ENCODE assay signal across 12 mouse cellular contexts in genomic region chr17:35325124-35325523, GRCm38 (mm10). TPM values are rescaled to one million over a fixed set of nuclear protein-coding genes. Genes with fewer than 3 reads are reported as not detected.
A peak's percentile ranks its signal among the peaks of the same experiment; 100 is the strongest.
DNase-seq lines count a peak whose midpoint lies in the region; ATAC-seq and TF ChIP-seq lines count a peak whose summit lies in the region.
"Not testable (repeated sequence)": the region's sequence is repeated elsewhere in the genome, so short reads cannot be mapped to it uniquely, and the experiment has no call there.
"Had no signal": no experiment of that assay in that cellular context is flagged by ENCODE, and none has a peak within 500 bp of the region (broad histone marks: within the 10 kb centered on the region; RNA-seq: fewer than 3 reads in every experiment).

No protein-coding gene starts in this region.

- peak; percentile 25 for TF ChIP-seq RAD21 in CH12.LX (IDR thresholded peaks at IDR 0.05; ENCODE audit: low read depth, low read length)

- dilution Hi-C loops in CH12.LX (cut with MboI; ENCODE audit: extremely low pct_ligation_motif_present, extremely low pct_unique_long_range_greater_than_20kb, low sequenced_read_pairs) = not testable (repeated sequence)

- TF ChIP-seq CTCF in CH12.LX (conservative IDR thresholded peaks at IDR 0.05 in 1 of 2, IDR thresholded peaks at IDR 0.05 in 1 of 2; ENCODE audit: low read depth in 2 of 2, low read length in 2 of 2) = peak in 1 of 2 experiments; percentile 52; a peak in 2 of 4 replicates
- TF ChIP-seq CTCF in intestine, postnatal 0 days (IDR thresholded peaks at IDR 0.05; ENCODE audit: low read depth) = peak; percentile 67
- TF ChIP-seq CTCF in liver, embryonic 14.5 days (IDR thresholded peaks at IDR 0.05; ENCODE audit: low read depth) = peak; percentile 56
- TF ChIP-seq CTCF in thymus, adult 2 months (IDR thresholded peaks at IDR 0.05; ENCODE audit: borderline replicate concordance, control insufficient read depth, extremely low read depth, insufficient read depth, low read length, poor library complexity) = peak; percentile 59

- not testable (repeated sequence) for TF ChIP-seq POLR2A in CH12.LX (IDR thresholded peaks at IDR 0.05; ENCODE audit: low read depth, low read length); thymus, adult 2 months (IDR thresholded peaks at IDR 0.05; ENCODE audit: control insufficient read depth, extremely low read depth, insufficient read depth, low read length, poor library complexity)

- not testable (repeated sequence) for TF ChIP-seq EP300 in CH12.LX (IDR thresholded peaks at IDR 0.05; ENCODE audit: low read length); liver, embryonic 14.5 days (IDR thresholded peaks at IDR 0.05; ENCODE audit: low read depth)

- not testable (repeated sequence) for H3K36me3 ChIP-seq in CH12.LX (replicated peaks in 1 of 2; ENCODE audit: control insufficient read depth in 1 of 2, insufficient read depth in 1 of 2, low read length in 1 of 2); intestine, postnatal 0 days (ENCODE audit: control insufficient read depth, insufficient read depth); liver, embryonic 14.5 days (replicated peaks; ENCODE audit: control insufficient read depth, insufficient read depth, low read depth); thymus, adult 2 months (ENCODE audit: control insufficient read depth, insufficient read depth, low read length)

- not testable (repeated sequence) for DNase-seq in CH12.LX (ENCODE audit: extremely low read depth); liver, embryonic 14.5 days (ENCODE audit: low read depth in 3 of 3, low spot score in 3 of 3); thymus, adult 2 months
- DNase-seq in heart, adult 11 months = peak; percentile 27
- peak; percentile 58 for DNase-seq in naive thymus-derived CD4-positive, alpha-beta T cell, adult 2 months (ENCODE audit: low read depth)

- H3K27me3 ChIP-seq in CH12.LX (replicated peaks) = peaks cover 13% of the 10 kb centered on the region
- H3K27me3 ChIP-seq in intestine, postnatal 0 days (replicated peaks; ENCODE audit: control insufficient read depth, insufficient read depth, low read length); thymus, adult 2 months (ENCODE audit: control insufficient read depth, insufficient read depth, low read length): not testable (repeated sequence)
- H3K27me3 ChIP-seq in liver, embryonic 14.5 days (ENCODE audit: control insufficient read depth, insufficient read depth, low read length) = peaks cover 13% of the 10 kb centered on the region

- not testable (repeated sequence) for H3K79me2 ChIP-seq in CH12.LX (replicated peaks; ENCODE audit: control insufficient read depth, extremely low read depth, insufficient read depth, poor library complexity, severe bottlenecking)

- not testable (repeated sequence) for H3K9ac ChIP-seq in CH12.LX (ENCODE audit: insufficient read depth, low read depth); intestine, postnatal 0 days (ENCODE audit: low read depth, low read length); liver, embryonic 14.5 days (replicated peaks)

- not testable (repeated sequence) for H3K4me2 ChIP-seq in CH12.LX (ENCODE audit: insufficient read depth, low read depth, poor library complexity, severe bottlenecking); intestine, postnatal 0 days (replicated peaks; ENCODE audit: low read depth); liver, embryonic 14.5 days (ENCODE audit: low read depth)

- ATAC-seq in common myeloid progenitor, adult 5-6 weeks (replicated peaks; ENCODE audit: low read depth, poor library complexity, severe bottlenecking) = peak; percentile 63; the same call in 1 of the 2 replicates
- not testable (repeated sequence) for ATAC-seq in intestine, postnatal 0 days; liver, embryonic 14.5 days (ENCODE audit: insufficient read depth)

- H3K27ac ChIP-seq in CH12.LX (ENCODE audit: insufficient read depth, low read depth); intestine, postnatal 0 days (ENCODE audit: low read depth, low read length); liver, embryonic 14.5 days; thymus, adult 2 months (ENCODE audit: control insufficient read depth, insufficient read depth, low read length): not testable (repeated sequence)

- H3K4me3 ChIP-seq in CH12.LX (replicated peaks in 1 of 3; ENCODE audit: low read depth in 2 of 3, low read length in 2 of 3, poor library complexity in 1 of 3); intestine, postnatal 0 days (ENCODE audit: low read depth, low read length); liver, embryonic 14.5 days (ENCODE audit: insufficient read depth in 1 of 2, low read depth in 2 of 2, low read length in 2 of 2); thymus, adult 2 months (ENCODE audit: control insufficient read depth, insufficient read depth, low read length): not testable (repeated sequence)

- WGBS in intestine, postnatal 0 days = 78% methylated on average over 1 of the region's 1 CpGs
- WGBS in liver, embryonic 14.5 days (ENCODE audit: insufficient replicate concordance) = 30% methylated on average over 1 of the region's 1 CpGs
- WGBS in thymus, adult 2 months = 61% methylated on average over 1 of the region's 1 CpGs

- not testable (repeated sequence) for H3K4me1 ChIP-seq in CH12.LX (ENCODE audit: control insufficient read depth in 1 of 2, insufficient read depth in 2 of 2); intestine, postnatal 0 days (replicated peaks; ENCODE audit: control insufficient read depth, insufficient read depth, low read length); liver, embryonic 14.5 days (replicated peaks; ENCODE audit: control insufficient read depth in 2 of 2, insufficient read depth in 2 of 2, low read length in 1 of 2)
- peaks cover 23% of the 10 kb centered on the region for H3K4me1 ChIP-seq in thymus, adult 2 months (replicated peaks; ENCODE audit: control insufficient read depth, insufficient read depth, low read length)

- H3K9me3 ChIP-seq in CH12.LX (replicated peaks; ENCODE audit: low read length); intestine, postnatal 0 days (ENCODE audit: control insufficient read depth); liver, embryonic 14.5 days (ENCODE audit: control insufficient read depth, low read length): not testable (repeated sequence)

- in situ Hi-C loops in CH12.LX (cut with MboI; ENCODE audit: low pct_ligation_motif_present, low pct_unique_long_range_greater_than_20kb, low sequenced_read_pairs) = loop anchor here (10.0 kb wide), 1 partner anchor 760 kb away; no protein-coding TSS in a partner anchor

TF ChIP-seq in CH12.LX, 34 proteins besides CTCF, POLR2A, EP300 and RAD21:
- TF ChIP-seq SMC3 (IDR thresholded peaks at IDR 0.05; ENCODE audit: low read depth, low read length) = peak; percentile 25
TF ChIP-seq in CH12.LX: peak in this region for 1; not testable (repeated sequence) for 33.

RNA-seq across cellular contexts. Expression of gene H2-Q1, which starts 4.9 kb away (rescaled TPM):
- total RNA-seq in CH12.LX (2012; rRNA removed) (24.3 and 31.8 TPM in 2 replicates), CH12.LX (2014; rRNA removed) (2.2 and 2.4 TPM in 2 replicates)
- 10.1 and 13.9 TPM in 2 replicates for polyA plus RNA-seq in CH12.LX (2012; ENCODE audit: insufficient read length, low read depth)
- 0.05 TPM in 1 of 2 replicates, not detected in the other for total RNA-seq in common myeloid progenitor, adult 5-6 weeks (2017)
- polyA plus RNA-seq in intestine, postnatal 0 days (2015; fragmentation: Nextera tagmentation; extraction: Ambion mirVana) = 56.2 and 60.6 TPM in 2 replicates
- 0.50 and 0.56 TPM in 2 replicates for polyA plus RNA-seq in liver, embryonic 14.5 days (2012; rRNA removed)
- 0.58 and 1.2 TPM in 2 replicates for polyA plus RNA-seq in liver, embryonic 14.5 days (2014; fragmentation: Nextera tagmentation; extraction: Ambion mirVana)
- 4.6 and 6.7 TPM in 2 replicates for polyA plus RNA-seq in thymus, adult 2 months (2012; rRNA removed)
- total RNA-seq: megakaryocyte-erythroid progenitor cell, adult 5-6 weeks had no signal
- polyA plus RNA-seq: embryonic facial prominence, embryonic 15.5 days; forebrain, embryonic 10.5 days; kidney, embryonic 16.5 days had no signal

RNA-seq across cellular contexts. Expression of gene H2-Q2, which starts 16.9 kb away (rescaled TPM):
- total RNA-seq in CH12.LX (2012; rRNA removed) (0.25 and 0.47 TPM in 2 replicates), CH12.LX (2014; rRNA removed) (not detected in 2 replicates)
- 15.1 and 21.6 TPM in 2 replicates for polyA plus RNA-seq in CH12.LX (2012; ENCODE audit: insufficient read length, low read depth)
- not detected in 2 replicates for total RNA-seq in common myeloid progenitor, adult 5-6 weeks (2017)
- 693 and 712 TPM in 2 replicates for polyA plus RNA-seq in intestine, postnatal 0 days (2015; fragmentation: Nextera tagmentation; extraction: Ambion mirVana)
- polyA plus RNA-seq in liver, embryonic 14.5 days (2012; rRNA removed) = 0.57 and 0.82 TPM in 2 replicates
- 1.8 and 1.9 TPM in 2 replicates for polyA plus RNA-seq in liver, embryonic 14.5 days (2014; fragmentation: Nextera tagmentation; extraction: Ambion mirVana)
- 142 and 170 TPM in 2 replicates for polyA plus RNA-seq in thymus, adult 2 months (2012; rRNA removed)
- total RNA-seq: megakaryocyte-erythroid progenitor cell, adult 5-6 weeks had no signal
- polyA plus RNA-seq: adrenal gland, adult 2 months had no signal

RNA-seq across cellular contexts. Expression of gene H2-Q4, which starts 54.3 kb away (rescaled TPM):
- total RNA-seq in CH12.LX (2012; rRNA removed) (127 and 165 TPM in 2 replicates), CH12.LX (2014; rRNA removed) (116 and 128 TPM in 2 replicates)
- 157 and 181 TPM in 2 replicates for polyA plus RNA-seq in CH12.LX (2012; ENCODE audit: insufficient read length, low read depth)
- 53.3 and 55.3 TPM in 2 replicates for total RNA-seq in common myeloid progenitor, adult 5-6 weeks (2017)
- 11.9 and 14.0 TPM in 2 replicates for polyA plus RNA-seq in intestine, postnatal 0 days (2015; fragmentation: Nextera tagmentation; extraction: Ambion mirVana)
- polyA plus RNA-seq in liver, embryonic 14.5 days (2012; rRNA removed) = 5.4 TPM in 2 replicates
- 1.2 and 1.3 TPM in 2 replicates for polyA plus RNA-seq in liver, embryonic 14.5 days (2014; fragmentation: Nextera tagmentation; extraction: Ambion mirVana)
- 272 and 274 TPM in 2 replicates for polyA plus RNA-seq in thymus, adult 2 months (2012; rRNA removed)

Comparison
In these comparisons a context has a peak if more than half of its experiments do, and no peak if none do; other contexts are left out.
1. RNA of gene H2-Q4, which starts 54.3 kb away (polyA plus RNA-seq): 272 to 274 TPM in thymus, adult 2 months and 157 to 181 TPM in CH12.LX; 11.9 to 14.0 TPM in intestine, postnatal 0 days and 1.2 to 5.4 TPM in liver, embryonic 14.5 days; every median in the first group is over 10 times any median in the second.